In genomic region chr1:83636051-83636450, GRCm38 (mm10) we compare ENCODE assay signal across 18 mouse cellular contexts.
"Had no signal": no experiment of that assay in that cellular context is flagged by ENCODE, and none has a peak within 500 bp of the region (broad histone marks: within the 10 kb centered on the region; RNA-seq: fewer than 3 reads in every experiment).

No protein-coding gene starts in this region.

- H3K4me2 ChIP-seq: kidney, embryonic 15.5 days; limb, embryonic 12.5 days; limb, embryonic 15.5 days; liver, embryonic 11.5 days; lung, embryonic 14.5 days; midbrain, embryonic 12.5 days had no signal

- ATAC-seq: liver, postnatal 0 days; lung, postnatal 0 days; midbrain, embryonic 16.5 days had no signal

- H3K9me3 ChIP-seq: kidney, embryonic 15.5 days; limb, embryonic 12.5 days; limb, embryonic 15.5 days; midbrain, embryonic 12.5 days had no signal

- H3K36me3 ChIP-seq: kidney, embryonic 15.5 days; limb, embryonic 12.5 days; limb, embryonic 15.5 days; midbrain, embryonic 12.5 days had no signal

- H3K9ac ChIP-seq: kidney, embryonic 15.5 days; limb, embryonic 12.5 days; limb, embryonic 15.5 days; liver, embryonic 14.5 days; liver, postnatal 0 days; lung, embryonic 14.5 days; midbrain, embryonic 12.5 days had no signal

- H3K4me3 ChIP-seq: kidney, embryonic 15.5 days; limb, embryonic 12.5 days; limb, embryonic 15.5 days; midbrain, embryonic 12.5 days had no signal

- DNase-seq: kidney, adult 8-10 months; kidney, postnatal 10 days; kidney, postnatal 36 days; left cerebral cortex, postnatal 4 days; liver, postnatal 0 days; lung, embryonic 14.5 days; thymus, adult 2 months; thymus, postnatal 14 days; thymus, postnatal 4 days had no signal

- H3K4me1 ChIP-seq: kidney, embryonic 15.5 days; limb, embryonic 12.5 days; limb, embryonic 15.5 days had no signal

- H3K27me3 ChIP-seq: kidney, embryonic 15.5 days; limb, embryonic 12.5 days; limb, embryonic 15.5 days; midbrain, embryonic 12.5 days had no signal

- H3K27ac ChIP-seq: kidney, embryonic 15.5 days; limb, embryonic 12.5 days; limb, embryonic 15.5 days; liver, embryonic 14.5 days; macrophage; midbrain, embryonic 12.5 days had no signal
